Mouse (Mus musculus) myocyte (in vitro differentiated cells): ENCODE measurements around the gene H2-M1.

ENCODE experiments used
- CEBPB ChIP-seq: IDR thresholded peaks from 2 replicates; pipeline ENCODE4 v1.6.1; 2011; ENCODE audit warnings: mild to moderate bottlenecking, moderate library complexity; ENCODE audit not compliant: poor library complexity, insufficient read depth, severe bottlenecking
- E2F4 ChIP-seq: IDR thresholded peaks from one replicate; pipeline ENCODE4 v1.6.1; 2011; ENCODE audit warnings: mild to moderate bottlenecking, control low read depth, moderate library complexity; ENCODE audit not compliant: insufficient read depth
- MAX ChIP-seq: IDR thresholded peaks from one replicate; pipeline ENCODE4 v1.6.1; 2011; ENCODE audit warnings: low read depth, mild to moderate bottlenecking, control low read depth
- MYOD1 ChIP-seq, 3 experiments: IDR thresholded peaks; one replicate each; pipeline ENCODE4 v1.6.1; 2011; ENCODE audit warnings: control low read depth in 2 of 3, low read depth in 2 of 3, mild to moderate bottlenecking in 2 of 3, moderate library complexity in 1 of 3; ENCODE audit not compliant: insufficient read length in 2 of 3, control insufficient read depth in 1 of 3
- MYOG ChIP-seq, 3 experiments: IDR thresholded peaks; one replicate each; pipeline ENCODE4 v1.6.1; 2011; ENCODE audit warnings: control low read depth in 2 of 3, low read depth in 2 of 3, mild to moderate bottlenecking in 2 of 3; ENCODE audit not compliant: insufficient read length in 2 of 3, control insufficient read depth in 1 of 3, insufficient read depth in 1 of 3
- POLR2A ChIP-seq: IDR thresholded peaks from one replicate; pipeline ENCODE4 v1.6.1; 2011; ENCODE audit warnings: low read depth, mild to moderate bottlenecking, control low read depth, moderate library complexity; ENCODE audit not compliant: insufficient read length
- POLR2AphosphoS2 ChIP-seq: IDR thresholded peaks from one replicate; pipeline ENCODE4 v1.6.1; 2011; ENCODE audit warnings: low read depth, control low read depth; ENCODE audit not compliant: insufficient read length
- TCF12 ChIP-seq: IDR thresholded peaks from one replicate; pipeline ENCODE4 v1.6.1; 2011; ENCODE audit warnings: mild to moderate bottlenecking, control low read depth; ENCODE audit not compliant: poor library complexity, insufficient read depth, severe bottlenecking
- TCF3 ChIP-seq: IDR thresholded peaks from one replicate; pipeline ENCODE4 v1.6.1; 2011; ENCODE audit warnings: low read depth, control low read depth; ENCODE audit not compliant: insufficient read length
- USF1 ChIP-seq: IDR thresholded peaks from one replicate; pipeline ENCODE4 v1.6.1; 2011; ENCODE audit warnings: low read depth, mild to moderate bottlenecking, control low read depth, moderate library complexity

DNA sequence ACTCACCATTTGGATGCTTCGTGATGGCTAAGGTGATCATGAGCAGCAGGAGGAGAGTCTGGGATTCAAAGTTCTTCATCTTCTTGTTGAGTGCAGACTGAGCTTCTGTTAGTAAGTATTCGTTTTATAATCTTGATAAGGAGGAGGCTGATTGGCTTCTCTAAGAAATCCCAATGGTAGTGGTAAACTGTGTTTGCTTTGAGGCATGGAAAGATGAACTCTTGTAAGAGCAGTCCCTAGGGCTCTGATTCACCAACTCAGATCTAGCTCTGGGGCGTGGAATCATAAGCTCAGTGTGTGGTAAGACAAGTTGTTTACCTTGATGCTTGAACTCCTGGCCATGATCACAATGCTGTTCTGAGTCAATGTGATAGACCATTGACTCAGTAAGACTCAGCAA lies at the start of gene H2-M1:
- TF ChIP-seq POLR2A (no peak), USF1 (no peak), POLR2AphosphoS2 (no peak), TCF12 (no peak), CEBPB (no peak), E2F4 (no peak), TCF3 (no peak), MAX (no peak), MYOD1 (IDR thresholded peaks at IDR 0.05; ENCODE audit: control insufficient read depth in 1 of 3, insufficient read length in 2 of 3, low read depth in 2 of 3) (no peak), MYOG (IDR thresholded peaks at IDR 0.05; ENCODE audit: control insufficient read depth in 1 of 3, insufficient read depth in 1 of 3, insufficient read length in 2 of 3, low read depth in 2 of 3) (no peak)
